Mouse (Mus musculus): ENCODE results near the gene Nyx.

GRCm38 (mm10) chrX:13489001-13489400 lies 23.1 kb downstream of the Nyx start:
- TF ChIP-seq CTCF (IDR thresholded peaks at IDR 0.05; ENCODE audit: borderline replicate concordance, extremely low read depth, insufficient read depth, insufficient read length) = no peak
- TF ChIP-seq POLR2A (IDR thresholded peaks at IDR 0.05; ENCODE audit: borderline replicate concordance, extremely low read depth, insufficient read depth, insufficient read length, poor library complexity, severe bottlenecking) = no peak
